Mouse (Mus musculus) common myeloid progenitor, adult 5-6 weeks (primary cell): ENCODE results near the gene Vmn2r10. TPM values are rescaled to one million over a fixed set of nuclear protein-coding genes. Genes with fewer than 3 reads are reported as not detected.
"Not testable (repeated sequence)": the region's sequence is repeated elsewhere in the genome, so short reads cannot be mapped to it uniquely, and the experiment has no call there.

Source experiments
- ATAC-seq: replicated peaks from 2 replicates; pipeline ENCODE4 v1.8.0; 2016; ENCODE audit warnings: low read depth, mild to moderate bottlenecking, moderate TSS enrichment, inconsistent platforms; ENCODE audit not compliant: poor library complexity, severe bottlenecking
- total RNA-seq: library from RNA; stranded (forward); fragments of 200-1000, 187-1606 nt; gene quantifications from 2 replicates; pipeline ENCODE4 v1.2.3, GENCODE M21; 2017

Gene Vmn2r10
- not detected in 2 replicates for total RNA-seq

GRCm38 (mm10) chr5:109006427-109006826, at the start of gene Vmn2r10:
Gene Vmn2r10, minus strand, starts transcription at chr5:109006527.
- ATAC-seq, result not testable (repeated sequence)

GRCm38 (mm10) chr5:109055286-109055685, 49.0 kb upstream of the Vmn2r10 start:
- no peak for ATAC-seq

GRCm38 (mm10) chr5:109032591-109032990, 26.3 kb upstream of the Vmn2r10 start:
- ATAC-seq, result no peak

- no peak for ATAC-seq
These were observed 17.4 kb downstream of the Vmn2r10 start for GRCm38 (mm10) chr5:108988924-108989323.

Other genes starting within 250 kb of the Vmn2r10 start
- 0.78 TPM in 1 of 2 replicates, not detected in the other for gene Rnf212, start 231.5 kb downstream of the Vmn2r10 start, total RNA-seq
- not detected in 2 replicates for gene Tmed11, start 211.2 kb downstream of the Vmn2r10 start, total RNA-seq
- gene Vmn2r8, start 197.7 kb downstream of the Vmn2r10 start, total RNA-seq, result not detected in 2 replicates
- not detected in 2 replicates for gene Vmn2r9, start 153.9 kb downstream of the Vmn2r10 start, total RNA-seq
- not detected in 2 replicates for gene Vmn2r11, start 53.0 kb upstream of the Vmn2r10 start, total RNA-seq
- not detected in 2 replicates for gene Vmn2r12, start 91.4 kb upstream of the Vmn2r10 start, total RNA-seq
- gene Vmn2r13, start 185.7 kb upstream of the Vmn2r10 start, total RNA-seq, result not detected in 2 replicates
- not detected in 2 replicates for gene Vmn2r14, start 218.2 kb upstream of the Vmn2r10 start, total RNA-seq